Mouse (Mus musculus) neural tube, embryonic 13.5 days (tissue): Measurements from ENCODE around the gene Gm13023. TPM values are rescaled to one million over a fixed set of nuclear protein-coding genes. Genes with fewer than 3 reads are reported as not detected.
"Not testable (repeated sequence)": the region's sequence is repeated elsewhere in the genome, so short reads cannot be mapped to it uniquely, and the experiment has no call there.

Experiments used
- ATAC-seq: fragments of 200-750 bp; cut with Nextera tagmentation; 2 replicates; pipeline ENCODE4 v1.8.0; 2017; ENCODE audit warnings: low read depth, mild to moderate bottlenecking, moderate TSS enrichment, moderate library complexity
- H3K27ac ChIP-seq: fragments of 300-500 bp; sonication (generic); replicated peaks from 2 replicates; pipeline ENCODE4 v1.5.1; 2015; ENCODE audit warnings: moderate library complexity, mild to moderate bottlenecking, inconsistent platforms
- H3K27me3 ChIP-seq: fragments of 300-500 bp; sonication (generic); 2 replicates; pipeline ENCODE4 v1.6.1; 2015; ENCODE audit warnings: mild to moderate bottlenecking, inconsistent platforms
- H3K36me3 ChIP-seq: fragments of 300-500 bp; sonication (generic); 2 replicates; pipeline ENCODE4 v1.6.1; 2015; ENCODE audit warnings: mild to moderate bottlenecking, inconsistent platforms
- H3K4me1 ChIP-seq: fragments of 300-500 bp; sonication (generic); replicated peaks from 2 replicates; pipeline ENCODE4 v1.6.1; 2015; ENCODE audit warnings: inconsistent platforms
- H3K4me2 ChIP-seq: fragments of 300-500 bp; sonication (generic); 2 replicates; pipeline ENCODE4 v1.6.1; 2015; ENCODE audit warnings: inconsistent platforms, mild to moderate bottlenecking, moderate library complexity
- H3K4me3 ChIP-seq: fragments of 300-500 bp; sonication (generic); 2 replicates; pipeline ENCODE4 v1.5.1; 2015; ENCODE audit warnings: mild to moderate bottlenecking, inconsistent platforms
- H3K9ac ChIP-seq: fragments of 300-500 bp; sonication (generic); 2 replicates; pipeline ENCODE4 v1.6.1; 2015; ENCODE audit warnings: moderate library complexity, mild to moderate bottlenecking, inconsistent platforms
- H3K9me3 ChIP-seq: fragments of 300-500 bp; sonication (generic); 2 replicates; pipeline ENCODE4 v1.6.1; 2016; ENCODE audit warnings: inconsistent platforms
- WGBS: fragments of 180-500 bp; shearing (Covaris S2); methylation state at CpG from one replicate; pipeline ENCODE4 v1.1.7; 2015; 5-methylcytosine and 5-hydroxymethylcytosine counted together
- polyA plus RNA-seq: library from polyadenylated mRNA; unstranded; fragments of >200 nt; fragmentation: Nextera tagmentation; extraction: Ambion mirVana; gene quantifications from 2 replicates; pipeline ENCODE4 v1.2.1, GENCODE M21; 2015

Gene Gm13023
- polyA plus RNA-seq, result not detected in 2 replicates

- not testable (repeated sequence) for H3K4me3 ChIP-seq, H3K4me2 ChIP-seq, ATAC-seq, H3K9ac ChIP-seq, H3K27me3 ChIP-seq, H3K36me3 ChIP-seq, H3K4me1 ChIP-seq, H3K27ac ChIP-seq
- 88% methylated on average over 3 of the region's 3 CpGs for WGBS
- H3K9me3 ChIP-seq, result peaks cover 18% of the 10 kb centered on the region
These were observed at the start of gene Gm13023 for GRCm38 (mm10) chr4:143789052-143789451. Gm13023 (plus strand) TSS chr4:143789352.

GRCm38 (mm10) chr4:143815993-143816392 lies 26.8 kb downstream of the Gm13023 start, which contains the start of gene Gm13084:
Gm13084 (minus strand) TSS chr4:143816093.
- Histone ChIP-seq H3K36me3 (no peaks in the 10 kb centered on the region), H3K27me3 (no peaks in the 10 kb centered on the region), H3K4me1 (no peaks in the 10 kb centered on the region), H3K4me3 (no peak within 1 kb of the TSS), H3K9ac (no peak within 1 kb of the TSS), H3K4me2 (no peak within 1 kb of the TSS), H3K9me3 (peaks cover 47% of the 10 kb centered on the region), H3K27ac (no peak within 1 kb of the TSS)
- WGBS, result 82% methylated on average over 2 of the region's 2 CpGs
- ATAC-seq, result no peak

Other genes starting within 250 kb of the Gm13023 start
- gene BC080695, start 237.7 kb upstream of the Gm13023 start, polyA plus RNA-seq, result not detected in 2 replicates
- not detected in 2 replicates for gene Gm13057, start 237.6 kb upstream of the Gm13023 start, polyA plus RNA-seq
- gene Gm13083, start 174.3 kb upstream of the Gm13023 start, polyA plus RNA-seq, result not detected in 2 replicates
- gene Gm13088, start 132.1 kb upstream of the Gm13023 start, polyA plus RNA-seq, result not detected in 2 replicates
- gene Gm13089, start 86.6 kb upstream of the Gm13023 start, polyA plus RNA-seq, result not detected in 2 replicates
- gene Gm13078, start 69.9 kb upstream of the Gm13023 start, polyA plus RNA-seq, result not detected in 2 replicates
- gene Gm13084, start 26.7 kb downstream of the Gm13023 start, polyA plus RNA-seq, result not detected in 2 replicates
- not detected in 2 replicates for gene Gm13103, start 57.1 kb downstream of the Gm13023 start, polyA plus RNA-seq
- gene Pramef6, start 111.0 kb downstream of the Gm13023 start, polyA plus RNA-seq, result not detected in 2 replicates
- gene Pramef25, start 161.7 kb downstream of the Gm13023 start, polyA plus RNA-seq, result not detected in 2 replicates
- gene Gm13101, start 177.6 kb downstream of the Gm13023 start, polyA plus RNA-seq, result not detected in 2 replicates
- not detected in 2 replicates for gene Pramef17, start 205.0 kb downstream of the Gm13023 start, polyA plus RNA-seq